Mouse (Mus musculus): ENCODE data around the gene Rfk. TPM values are rescaled to one million over a fixed set of nuclear protein-coding genes. Genes with fewer than 3 reads are reported as not detected.

Rfk gene
- total RNA-seq (2015) (74.3 and 75.3 TPM in 2 replicates), total RNA-seq (2017) (26.6 and 26.9 TPM in 2 replicates)

GRCm38 (mm10) chr19:17393841-17394591, at the start of gene Rfk:
Gene Rfk (plus strand): TSS chr19:17394043.
- peak; percentile 99 for ATAC-seq (replicated peaks; ENCODE audit: poor library complexity)

- ATAC-seq (replicated peaks; ENCODE audit: poor library complexity): peak; percentile 96
These were observed 49.0 kb upstream of the Rfk start for GRCm38 (mm10) chr19:17344881-17345280.

GRCm38 (mm10) chr19:17346716-17347474, 46.9 kb upstream of the Rfk start:
- ATAC-seq (replicated peaks; ENCODE audit: poor library complexity): no peak

- ATAC-seq (replicated peaks; ENCODE audit: poor library complexity): peak; percentile 38
These were observed 46.0 kb upstream of the Rfk start for GRCm38 (mm10) chr19:17347852-17348251.

GRCm38 (mm10) chr19:17353727-17354126, 40.1 kb upstream of the Rfk start:
- no peak for ATAC-seq (replicated peaks; ENCODE audit: poor library complexity)

- no peak for ATAC-seq (replicated peaks; ENCODE audit: poor library complexity)
These were observed 39.5 kb upstream of the Rfk start for GRCm38 (mm10) chr19:17354362-17354761.

- no peak for ATAC-seq (replicated peaks; ENCODE audit: poor library complexity)
These were observed 39.0 kb upstream of the Rfk start for GRCm38 (mm10) chr19:17354797-17355196.

GRCm38 (mm10) chr19:17355361-17355760, 38.5 kb upstream of the Rfk start:
- ATAC-seq (replicated peaks; ENCODE audit: poor library complexity): no peak

GRCm38 (mm10) chr19:17355950-17356867, 37.6 kb upstream of the Rfk start:
- ATAC-seq (replicated peaks; ENCODE audit: poor library complexity): peak; percentile 54

- ATAC-seq (replicated peaks; ENCODE audit: poor library complexity): no peak
These were observed 36.9 kb upstream of the Rfk start for GRCm38 (mm10) chr19:17356932-17357331.

- no peak for ATAC-seq (replicated peaks; ENCODE audit: poor library complexity)
These were observed 36.5 kb upstream of the Rfk start for GRCm38 (mm10) chr19:17357391-17357790.

GRCm38 (mm10) chr19:17359315-17359890, 34.4 kb upstream of the Rfk start:
- ATAC-seq (replicated peaks; ENCODE audit: poor library complexity): peak; percentile 65

- peak; percentile 60 for ATAC-seq (replicated peaks; ENCODE audit: poor library complexity)
These were observed 32.7 kb upstream of the Rfk start for GRCm38 (mm10) chr19:17361181-17361580.

GRCm38 (mm10) chr19:17364741-17365140, 29.1 kb upstream of the Rfk start:
- ATAC-seq (replicated peaks; ENCODE audit: poor library complexity): peak; percentile 71

GRCm38 (mm10) chr19:17366364-17367090, 27.3 kb upstream of the Rfk start:
- ATAC-seq (replicated peaks; ENCODE audit: poor library complexity): no peak

- peak; percentile 61 for ATAC-seq (replicated peaks; ENCODE audit: poor library complexity)
These were observed 25.3 kb upstream of the Rfk start for GRCm38 (mm10) chr19:17368557-17368956.

GRCm38 (mm10) chr19:17369581-17369980, 24.3 kb upstream of the Rfk start:
- ATAC-seq (replicated peaks; ENCODE audit: poor library complexity): no peak

- no peak for ATAC-seq (replicated peaks; ENCODE audit: poor library complexity)
These were observed 21.1 kb upstream of the Rfk start, which contains the start of gene Gcnt1 for GRCm38 (mm10) chr19:17372701-17373100. Gene Gcnt1 (minus strand): TSS chr19:17372844.

GRCm38 (mm10) chr19:17378845-17379244, 15.0 kb upstream of the Rfk start:
- no peak for ATAC-seq (replicated peaks; ENCODE audit: poor library complexity)

GRCm38 (mm10) chr19:17380549-17380948, 13.3 kb upstream of the Rfk start:
- ATAC-seq (replicated peaks; ENCODE audit: poor library complexity): no peak

Data from megakaryocyte progenitor cell, adult 5-6 weeks (primary cell).